Mouse (Mus musculus) thymus, adult 2 months (tissue): ENCODE data around the gene Aldh1l1.

Experiments used
- CTCF ChIP-seq: fragments of 200-500 bp; IDR thresholded peaks from 2 replicates; pipeline ENCODE4 v1.5.1; 2012; ENCODE audit warnings: mild to moderate bottlenecking, control low read depth, low read length, moderate library complexity, borderline replicate concordance; ENCODE audit not compliant: control insufficient read depth, poor library complexity, insufficient read depth; ENCODE audit errors: extremely low read depth
- POLR2A ChIP-seq: fragments of 200-500 bp; IDR thresholded peaks from 2 replicates; pipeline ENCODE4 v1.6.1; 2012; ENCODE audit warnings: mild to moderate bottlenecking, low read length, control low read depth, moderate library complexity; ENCODE audit not compliant: control insufficient read depth, poor library complexity, insufficient read depth; ENCODE audit errors: extremely low read depth

GRCm38 (mm10) chr6:90475176-90475853 is 10.9 kb upstream of the Aldh1l1 start:
- TF ChIP-seq POLR2A (no peak), CTCF (no peak)
